Mouse (Mus musculus) heart, adult 9 months (tissue): ENCODE measurements around the gene Cd6.
A peak's percentile ranks its signal among the peaks of the same experiment; 100 is the strongest.

Experiments used
- DNase-seq, 2 experiments: peaks; one replicate each; pipeline ENCODE4 v3.0.0; 2022; ENCODE audit warnings: low spot score in 2 of 2

Cd6 gene

DNA sequence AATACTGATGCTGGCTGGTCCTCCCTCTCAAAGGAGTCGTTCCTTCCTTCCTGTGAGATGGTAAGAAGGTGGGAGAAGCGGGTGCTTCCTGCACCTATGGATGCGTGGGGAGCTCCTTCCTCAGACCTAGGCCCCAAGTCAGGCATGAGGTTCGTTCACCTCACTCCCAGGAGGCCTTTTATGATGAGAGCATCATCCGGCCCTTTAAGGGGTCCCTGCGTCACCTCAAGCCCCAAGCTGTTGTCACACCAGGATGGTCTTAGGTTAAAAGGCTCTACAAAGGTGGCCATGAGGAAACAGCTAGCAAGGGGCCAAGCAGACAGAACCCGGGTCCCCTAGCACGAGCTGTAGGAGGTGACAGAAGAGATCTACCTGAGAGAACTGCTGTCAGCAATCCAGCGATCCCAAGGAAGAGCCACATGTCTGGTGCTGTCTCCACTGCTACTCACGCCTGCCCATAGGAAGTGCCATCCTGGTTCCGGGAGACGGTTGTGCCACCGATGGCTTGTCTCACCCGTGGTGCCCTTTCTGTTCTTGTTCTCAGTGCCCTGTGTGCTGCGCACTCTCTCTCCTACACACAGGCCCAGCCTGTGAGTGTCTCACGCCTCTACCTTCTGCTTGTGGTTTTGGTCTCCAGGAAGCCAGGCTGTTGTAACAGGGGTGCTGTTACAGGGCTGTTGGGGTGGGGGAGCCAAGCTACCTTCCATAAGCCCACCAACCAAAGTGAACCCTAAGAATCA, at the start of gene Cd6:
TSS of gene Cd6 (minus strand) at position 623 of the 740 bp plus-strand sequence.
- no peak for DNase-seq

DNA sequence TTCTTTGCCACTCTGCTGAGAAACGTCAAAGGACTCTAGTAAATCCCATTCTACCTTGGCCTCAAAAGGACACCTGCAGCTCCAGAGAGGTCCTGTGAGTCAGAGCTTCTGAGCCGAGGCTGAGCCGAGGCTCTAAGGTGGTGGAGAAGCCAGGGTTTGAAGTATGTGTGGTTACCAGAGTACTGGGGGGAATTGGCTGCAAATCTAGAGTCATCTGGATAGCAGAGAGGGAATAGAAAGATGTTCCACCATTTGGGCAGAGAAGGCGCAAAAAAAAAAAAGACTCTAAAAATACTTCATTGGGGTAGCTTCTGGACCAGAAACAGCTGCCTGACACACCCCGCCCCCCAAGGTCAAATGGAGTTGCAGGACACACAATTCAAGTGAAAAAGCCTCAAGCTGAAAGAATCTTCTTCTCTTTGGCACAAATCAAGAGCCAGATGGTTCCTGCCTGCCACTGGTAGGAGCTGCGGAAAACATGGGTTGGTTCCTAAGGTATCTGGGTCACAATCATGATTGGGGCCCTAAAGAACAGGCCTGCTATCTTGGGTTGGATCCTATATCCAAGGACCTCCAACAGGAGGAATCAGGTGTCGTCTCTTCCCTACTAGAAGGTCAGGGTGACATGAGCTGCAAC, 48.5 kb upstream of the Cd6 start:
- DNase-seq = no peak

DNA sequence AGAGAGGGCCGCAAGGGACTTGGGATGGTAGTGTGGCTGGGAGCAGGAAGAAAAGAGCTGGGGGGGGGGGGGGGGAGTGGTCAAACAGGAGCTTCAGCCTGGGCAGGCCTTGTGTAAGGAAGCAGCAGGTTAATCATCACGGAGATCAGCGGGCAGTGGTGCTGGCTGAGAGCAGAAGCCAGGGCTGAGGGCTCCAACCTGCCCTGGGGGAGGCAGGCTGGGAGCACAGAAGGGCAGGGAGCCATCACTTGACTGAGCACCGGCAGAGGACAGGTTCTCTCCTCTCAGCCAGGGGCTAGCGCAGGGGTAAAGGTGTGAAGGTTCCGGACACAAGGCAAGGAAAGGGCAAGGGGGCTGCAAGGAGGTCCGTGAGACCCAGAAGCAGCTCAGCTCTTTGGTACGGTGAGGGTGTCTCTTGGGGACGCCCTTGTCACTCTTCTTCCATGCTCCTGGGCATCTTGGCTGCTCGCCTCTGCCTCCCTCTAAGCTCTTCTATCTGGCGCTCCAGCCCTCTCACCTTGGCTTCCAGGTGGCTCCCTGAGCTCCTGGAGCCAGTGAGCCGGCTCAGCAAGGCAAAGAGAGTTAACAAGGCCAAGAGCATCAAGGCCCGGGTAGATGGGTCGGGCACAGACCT, 41.6 kb upstream of the Cd6 start:
- DNase-seq = no peak

DNA sequence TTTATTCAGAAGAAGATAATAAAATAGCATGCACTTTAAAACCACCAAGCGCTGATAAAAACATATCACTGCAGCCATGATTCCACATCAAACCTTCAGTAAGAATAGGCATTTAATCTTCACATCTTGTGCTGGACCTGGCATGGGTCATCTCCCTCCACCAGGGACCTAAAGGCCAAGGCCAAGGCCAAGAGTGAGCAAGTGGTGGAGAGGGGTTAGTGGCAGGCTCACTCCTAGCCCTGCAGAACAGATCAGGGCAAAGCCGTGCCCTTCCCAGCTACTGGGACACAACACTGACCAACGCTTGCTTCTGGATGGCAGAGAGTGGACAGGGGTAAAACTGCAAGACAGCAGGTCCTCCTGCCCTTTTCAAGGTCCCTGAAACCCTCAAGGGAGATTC, 40.8 kb upstream of the Cd6 start:
- no peak for DNase-seq

DNA sequence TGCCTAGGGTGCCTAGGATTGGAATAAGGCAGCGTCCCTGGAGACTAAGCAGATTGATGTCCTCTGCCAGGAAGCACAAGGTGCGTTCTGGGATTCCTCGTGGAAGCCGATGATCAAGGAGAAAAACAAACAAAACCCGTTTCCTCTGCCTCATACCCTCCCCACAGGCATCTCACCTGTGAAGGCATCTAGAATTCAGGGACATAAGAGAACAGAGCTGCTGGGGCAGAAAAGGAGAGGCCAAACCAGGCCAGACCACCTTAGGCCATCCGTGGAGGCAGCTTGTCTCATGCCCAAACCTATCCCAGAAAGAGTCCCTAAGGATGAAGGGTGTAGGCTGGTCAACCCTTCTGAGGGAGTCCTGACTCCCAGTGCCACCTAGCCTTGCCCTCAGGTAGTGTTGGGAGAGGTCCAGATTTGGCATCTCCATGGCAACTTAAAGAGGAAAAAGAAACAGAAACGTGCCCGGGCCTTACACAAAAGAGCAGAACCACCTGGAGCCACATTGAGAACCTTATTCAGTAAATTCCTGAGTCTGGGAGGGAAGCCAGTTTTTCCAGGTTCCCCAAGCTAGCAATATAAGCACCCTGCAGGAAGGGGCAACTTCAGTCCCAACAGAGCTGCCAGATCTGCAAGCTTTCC, 40.1 kb upstream of the Cd6 start, which contains the start of gene Tmem132a:
TSS of gene Tmem132a (minus strand) at position 55 of the 642 bp plus-strand sequence.
- DNase-seq = peak in 1 of 2 experiments; percentile 14

DNA sequence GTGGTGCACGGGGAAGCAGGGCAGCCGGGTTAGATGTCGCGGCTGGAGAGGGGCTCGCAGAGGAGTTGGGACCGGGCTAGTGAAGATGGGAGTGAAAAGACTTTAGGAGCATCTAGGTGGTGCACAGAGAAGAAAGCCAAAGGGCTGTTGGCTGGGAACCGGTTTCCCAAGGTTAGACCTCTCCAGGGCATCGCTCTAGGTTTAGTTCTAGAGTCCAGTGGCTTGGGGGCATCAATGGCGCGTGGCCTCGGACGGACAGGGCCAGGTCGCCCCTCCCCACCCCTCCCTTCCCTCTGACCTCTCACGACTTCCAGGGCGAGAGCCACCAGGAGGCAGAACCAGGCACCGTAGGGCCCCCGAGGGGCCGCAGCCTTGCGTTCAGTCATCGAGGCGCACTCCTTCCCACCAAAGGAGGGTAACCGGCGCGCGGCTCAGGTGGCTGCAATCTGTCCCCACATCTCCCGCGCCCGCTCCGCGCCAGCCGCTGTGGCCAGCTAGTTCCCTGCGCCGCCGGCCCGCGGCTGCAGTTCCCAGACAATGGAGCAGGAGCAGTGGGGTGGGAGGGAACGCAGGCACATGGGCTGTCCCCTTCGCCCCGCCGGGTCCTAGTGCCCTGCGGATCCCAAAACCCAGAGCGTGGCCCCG, 39.5 kb upstream of the Cd6 start:
- DNase-seq = peak; percentile 76 to 79

DNA sequence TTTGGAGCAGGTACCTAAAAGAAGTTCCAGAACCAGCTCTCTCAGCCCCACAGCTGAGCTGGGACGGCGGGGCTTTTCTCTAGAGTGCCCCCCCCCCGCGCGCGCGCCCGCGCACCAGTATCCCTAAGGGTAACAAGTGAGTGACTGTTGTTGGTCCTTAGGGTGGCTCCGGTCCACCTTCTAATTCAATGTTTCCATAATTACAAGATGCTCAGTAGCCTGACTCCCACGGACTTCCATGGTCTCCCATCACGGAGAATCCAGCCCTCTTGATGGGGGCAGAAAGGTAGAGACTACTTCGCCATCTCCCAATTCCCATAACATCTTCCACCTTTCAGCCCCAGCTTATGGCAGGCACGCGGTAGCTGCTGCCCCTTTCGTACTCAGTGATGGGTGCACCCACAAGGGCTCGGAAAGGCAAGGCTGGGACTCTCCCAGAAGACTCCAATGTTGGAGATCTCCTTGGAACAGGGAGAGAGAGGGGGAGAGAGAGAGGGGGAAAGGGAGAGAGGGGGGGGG, 38.8 kb upstream of the Cd6 start:
- DNase-seq = no peak

DNA sequence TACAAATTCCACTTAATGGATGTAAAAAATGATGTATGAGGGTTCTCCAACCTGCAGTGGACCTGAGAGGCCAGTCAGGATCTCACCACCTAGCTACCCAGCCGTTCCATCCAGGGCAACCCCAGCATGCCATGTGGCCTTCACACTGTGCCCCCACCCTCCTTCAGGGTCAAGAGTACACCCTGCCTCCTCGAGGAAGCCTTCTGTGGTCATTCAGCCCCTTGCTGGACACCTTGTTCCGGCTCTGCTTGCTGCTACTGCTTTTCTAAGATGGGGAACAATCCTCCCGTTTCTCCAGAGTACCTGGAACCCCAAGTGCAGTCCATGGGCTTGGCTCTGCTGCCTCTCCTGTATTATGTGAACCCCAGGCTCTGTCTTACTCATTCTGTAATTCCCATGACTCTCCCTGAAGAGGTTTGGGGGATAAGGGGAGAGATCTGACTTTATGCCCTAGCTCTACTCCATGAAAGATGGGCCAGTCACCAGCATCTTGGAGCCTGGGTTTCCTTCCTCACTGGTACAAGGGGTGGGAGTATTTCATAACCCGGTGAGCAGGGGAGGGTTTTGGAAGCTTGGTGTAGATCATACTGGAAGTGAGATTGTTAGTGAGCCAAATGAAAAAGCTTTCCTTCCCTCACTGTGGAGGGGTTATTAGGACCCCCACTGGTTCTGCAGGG, 38.2 kb upstream of the Cd6 start:
- DNase-seq = no peak

DNA sequence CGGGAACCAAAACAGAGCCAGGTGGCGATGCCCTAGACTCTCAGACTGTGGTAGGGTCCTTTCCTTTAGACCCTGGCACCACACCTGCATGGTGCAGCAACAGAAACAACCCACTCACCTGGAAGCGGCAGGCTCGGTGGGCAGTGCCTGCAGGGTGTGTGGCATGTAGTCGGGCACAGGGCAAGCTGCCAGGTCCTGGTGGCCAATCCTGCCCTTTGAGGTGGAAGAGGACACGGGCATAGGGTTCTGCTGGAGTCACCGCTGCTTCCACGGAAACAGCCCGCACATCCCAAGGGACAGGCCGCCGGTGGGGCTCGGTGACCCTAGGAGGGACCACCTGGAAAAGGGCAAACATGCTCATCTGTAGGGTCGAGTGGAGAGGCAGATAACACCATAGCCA, 36.5 kb upstream of the Cd6 start:
- DNase-seq = no peak

DNA sequence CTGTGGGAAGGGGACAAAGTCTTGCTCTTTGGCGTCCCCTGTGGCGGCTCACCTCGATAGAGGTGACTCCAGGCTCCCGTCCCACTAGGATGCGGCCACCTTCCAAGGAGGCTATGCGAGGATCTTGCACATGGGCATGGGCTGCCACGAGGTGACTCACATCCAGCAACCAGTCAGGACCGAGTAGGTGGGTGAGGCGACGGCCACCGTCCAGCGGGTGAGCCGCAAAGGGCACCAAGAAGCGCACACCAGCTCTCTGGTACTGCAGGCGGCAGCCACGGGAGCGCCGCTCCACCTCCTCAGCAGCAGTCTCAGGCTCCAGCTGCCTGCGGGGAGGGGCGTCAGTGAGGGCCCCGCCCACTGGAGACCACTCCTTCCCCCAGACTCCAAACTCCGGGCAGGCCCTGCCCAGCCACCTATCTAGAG, 30.2 kb upstream of the Cd6 start:
- no peak for DNase-seq

DNA sequence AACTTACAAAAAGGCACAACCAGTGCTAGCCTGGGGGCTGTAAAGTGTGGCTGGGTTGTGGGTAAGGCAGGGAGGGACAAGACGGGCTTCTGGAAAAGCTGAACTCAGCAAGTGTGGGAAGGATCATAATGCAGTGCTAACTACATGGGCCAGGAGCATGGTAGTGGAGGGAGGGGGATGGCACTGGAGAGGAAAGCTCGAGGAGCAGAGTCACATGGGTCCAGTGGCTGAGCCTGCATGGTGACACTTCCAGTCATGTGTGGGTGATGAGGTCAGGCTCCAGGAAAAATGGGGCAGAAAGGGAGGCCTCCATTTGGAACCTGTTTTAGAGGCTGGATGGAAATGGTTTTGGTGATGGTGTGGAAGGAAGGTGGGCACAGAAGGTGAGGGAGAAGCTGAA, 26.7 kb upstream of the Cd6 start:
- no peak for DNase-seq

DNA sequence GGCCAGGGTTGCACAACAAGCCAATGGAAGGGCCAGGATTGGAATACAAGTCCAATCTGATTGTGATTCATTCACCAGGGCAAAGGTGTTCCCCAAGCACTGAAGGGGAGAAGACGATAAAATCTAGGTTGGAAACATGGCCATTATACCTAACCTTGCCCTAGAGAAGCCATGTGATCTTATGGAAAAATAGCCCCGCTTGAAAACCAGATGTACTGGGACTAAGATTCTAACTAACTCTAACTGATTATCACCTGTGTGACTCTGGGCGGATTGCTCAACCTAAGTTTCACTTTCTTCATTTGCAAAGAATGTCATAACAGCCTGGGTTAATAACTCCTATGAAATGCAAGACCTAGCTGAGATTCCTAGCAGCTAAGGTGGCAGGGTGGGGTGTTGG, 25.6 kb upstream of the Cd6 start:
- no peak for DNase-seq

DNA sequence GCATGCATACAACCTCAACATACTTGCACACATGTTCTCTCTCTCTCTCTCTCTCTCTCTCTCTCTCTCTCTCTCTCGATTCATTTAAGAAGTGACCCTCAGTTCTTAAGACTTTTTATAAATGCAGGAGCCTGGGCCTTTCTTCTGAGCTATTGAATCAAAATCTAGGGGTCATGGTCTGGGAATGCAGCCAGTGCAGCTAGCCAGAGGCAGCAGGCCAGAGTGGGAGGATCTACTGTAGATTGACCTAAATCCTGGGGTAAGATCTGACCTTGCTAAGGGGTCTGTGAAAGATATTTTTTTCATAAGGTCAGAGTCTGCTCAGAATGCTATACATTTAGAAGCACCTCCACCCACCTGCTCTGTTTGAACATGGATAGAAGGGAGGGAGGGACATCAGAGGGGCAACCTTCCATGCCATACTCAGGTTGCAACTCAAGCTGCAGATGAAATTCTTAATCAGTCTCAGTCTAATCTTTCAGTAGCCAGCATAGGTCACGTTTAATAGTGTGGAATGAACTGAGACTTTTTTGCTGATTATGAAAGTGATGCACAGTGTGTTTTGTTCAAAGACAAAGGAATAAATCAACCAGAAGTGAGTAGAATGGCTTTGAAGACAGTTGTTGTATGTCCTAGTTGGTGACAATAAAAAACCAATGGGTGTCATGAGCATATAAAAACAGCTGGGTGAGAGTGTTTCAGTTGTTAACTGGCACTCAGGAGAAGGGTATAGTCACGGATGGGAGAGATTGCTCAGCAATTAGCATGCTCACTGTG, 17.6 kb upstream of the Cd6 start:
- DNase-seq = peak in 1 of 2 experiments; percentile 34

DNA sequence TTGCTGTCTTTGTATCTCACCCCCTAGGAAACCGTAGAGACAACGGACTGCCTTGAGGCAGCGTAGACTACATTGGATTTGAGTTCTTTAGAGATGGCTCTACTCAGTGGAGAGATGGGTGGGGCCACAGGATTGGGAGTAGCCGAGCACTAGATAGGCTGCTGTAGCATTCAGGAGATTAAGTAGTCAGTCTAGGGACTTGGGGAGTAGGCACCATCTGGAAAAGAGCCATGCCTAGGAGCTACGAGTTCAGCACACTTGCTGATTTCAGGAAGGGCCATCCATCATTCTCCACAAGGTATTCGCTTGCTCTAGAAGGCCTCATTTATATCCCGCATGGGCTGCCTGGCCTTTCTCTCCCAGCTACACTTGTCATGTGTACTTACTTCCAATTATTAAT, 16.3 kb upstream of the Cd6 start:
- no peak for DNase-seq

DNA sequence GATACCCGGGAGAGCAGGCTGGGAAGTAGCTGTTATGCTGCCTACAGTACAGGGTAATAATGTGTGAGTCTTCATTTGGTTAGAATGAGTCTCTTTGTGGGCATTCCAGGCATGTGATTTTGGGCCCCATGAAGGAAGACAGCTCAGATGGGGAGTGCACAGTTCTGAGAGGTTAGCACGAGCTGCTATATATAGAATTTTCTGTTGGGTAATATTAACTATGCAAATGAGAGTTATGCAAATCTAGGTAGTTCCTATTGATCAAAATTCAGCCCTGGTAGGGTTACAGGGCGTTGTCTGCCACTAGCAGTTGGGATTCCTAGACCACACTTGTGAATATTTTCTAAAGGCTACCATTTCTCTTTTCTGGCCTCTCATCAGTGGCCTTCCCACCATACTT, 15.6 kb upstream of the Cd6 start:
- DNase-seq = no peak

DNA sequence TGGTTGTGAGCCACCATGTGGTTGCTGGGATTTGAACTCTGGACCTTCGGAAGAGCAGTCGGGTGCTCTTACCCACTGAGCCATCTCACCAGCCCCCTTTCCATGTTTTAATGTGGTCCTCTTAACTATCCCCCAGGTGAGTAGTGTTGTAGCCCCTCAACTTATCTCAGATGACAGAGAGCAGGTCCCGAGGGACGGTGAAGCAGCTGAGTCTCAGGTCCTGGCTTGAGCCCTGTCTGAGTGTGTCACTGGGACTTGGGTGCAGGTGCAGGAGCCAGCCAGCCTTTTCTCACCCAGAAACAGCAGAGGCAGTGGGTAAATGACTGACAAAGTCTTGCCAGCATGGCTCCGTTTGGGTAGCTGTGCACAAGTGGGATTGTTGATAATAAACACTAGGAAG, 14.3 kb upstream of the Cd6 start:
- no peak for DNase-seq

DNA sequence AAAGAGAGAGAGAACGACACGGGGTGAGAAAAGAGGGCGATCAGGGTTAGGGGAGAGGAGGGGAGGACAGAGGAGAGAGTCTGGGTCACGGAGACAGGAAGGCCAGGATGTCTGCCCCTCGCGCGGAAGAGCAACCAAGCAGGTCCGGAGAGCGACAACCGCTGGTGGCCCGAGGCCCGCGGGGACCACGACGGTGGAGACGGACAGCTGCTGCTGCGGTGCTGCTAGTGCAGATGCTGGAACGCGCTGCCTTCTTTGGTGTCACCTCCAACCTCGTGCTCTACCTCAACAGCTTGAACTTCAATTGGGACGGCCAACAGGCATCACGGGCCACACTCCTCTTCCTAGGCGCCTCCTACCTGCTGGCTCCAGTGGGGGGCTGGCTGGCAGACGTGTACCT, 13.1 kb upstream of the Cd6 start:
- no peak for DNase-seq

DNA sequence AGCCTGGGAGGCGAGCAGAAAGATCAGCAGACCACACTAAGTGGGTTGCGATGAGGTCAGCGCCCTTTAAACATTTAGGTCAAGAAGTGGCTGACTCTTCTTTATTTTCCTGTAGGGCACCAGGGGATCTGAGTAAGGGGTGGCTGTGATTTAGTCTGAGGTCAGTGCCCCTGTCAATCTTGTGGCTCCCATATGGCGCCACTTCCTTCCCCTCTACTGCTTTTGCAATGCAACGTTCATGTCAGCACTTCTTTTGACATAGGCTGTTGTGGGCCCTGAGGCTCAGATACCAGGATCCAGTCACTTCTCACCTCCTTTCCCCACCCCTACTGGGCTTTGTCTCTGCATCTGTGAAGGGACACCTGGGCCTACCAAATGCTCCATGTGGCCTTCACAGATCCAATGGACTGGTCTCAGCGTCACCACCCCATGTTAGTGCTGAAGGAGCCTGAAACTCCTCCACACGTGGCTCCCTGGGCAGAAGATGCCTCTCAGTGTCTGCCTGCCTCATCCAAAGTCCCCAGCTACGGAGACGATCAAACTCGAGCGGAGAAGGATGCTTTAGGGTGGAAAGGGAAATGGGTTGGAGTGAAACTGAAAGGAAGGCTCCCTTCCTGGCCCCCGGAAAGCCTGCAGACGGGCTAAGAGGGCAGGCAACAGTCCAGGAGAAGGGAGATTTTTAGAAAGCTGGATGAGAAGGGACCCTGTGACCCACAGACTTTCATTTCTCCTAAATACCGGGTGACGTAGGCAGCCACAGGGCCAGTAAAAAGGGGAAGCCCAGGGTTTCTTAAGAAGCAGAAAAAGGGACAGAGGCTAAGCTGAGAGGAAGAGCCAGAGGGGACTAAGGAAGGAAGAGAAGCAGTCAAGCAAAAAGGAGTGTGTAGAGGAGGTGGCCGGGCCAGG, 12.1 kb upstream of the Cd6 start:
- peak; percentile 67 to 83 for DNase-seq
